Mouse (Mus musculus): ENCODE measurements around the gene Ddx46. TPM values are rescaled to one million over a fixed set of nuclear protein-coding genes. Genes with fewer than 3 reads are reported as not detected.
"Not testable (repeated sequence)": the region's sequence is repeated elsewhere in the genome, so short reads cannot be mapped to it uniquely, and the experiment has no call there.

Ddx46 gene
- polyA plus RNA-seq, 1 experiment, result 5.1 TPM

DNA sequence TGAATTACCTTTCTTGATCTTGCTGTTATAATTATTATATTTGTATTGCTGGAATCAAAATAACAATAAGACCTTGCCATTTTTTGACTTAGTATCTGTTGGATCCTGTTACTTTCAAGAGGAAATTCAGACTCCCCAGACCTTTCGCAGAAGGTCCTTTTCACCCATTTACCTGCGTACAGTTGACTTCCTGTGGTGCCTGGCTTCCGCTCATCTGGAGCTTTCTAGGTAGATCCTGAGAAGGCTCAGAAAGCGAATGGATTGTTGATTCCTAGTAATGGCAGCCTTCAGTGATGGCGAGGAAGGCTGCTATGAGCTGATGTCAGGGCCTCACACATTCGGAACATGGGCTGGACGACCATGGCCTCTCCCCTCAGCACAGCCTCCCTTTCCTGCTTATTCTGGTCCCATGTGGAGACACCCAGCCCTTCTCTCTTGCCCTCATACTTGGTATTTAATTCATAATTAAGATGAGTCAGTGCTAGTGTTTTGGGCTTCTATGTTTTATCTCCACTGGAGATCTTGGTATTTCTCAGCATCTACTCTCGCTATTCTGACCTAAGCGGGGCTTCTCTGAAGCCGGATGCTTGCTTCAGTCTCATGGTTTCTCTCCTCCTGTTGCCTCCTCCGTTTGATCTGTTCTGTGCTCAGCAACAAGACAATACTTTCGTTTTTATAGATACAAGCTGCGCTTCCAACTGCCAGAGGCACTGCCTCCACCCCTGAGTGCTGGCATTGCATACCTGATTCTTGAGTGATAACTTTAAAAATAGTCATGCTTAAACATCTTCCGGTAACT is 1.6 kb downstream of the Ddx46 start:
- no peak for TF ChIP-seq CTCF (IDR thresholded peaks at IDR 0.05; ENCODE audit: extremely low read depth, insufficient read length, insufficient replicate concordance, low read depth, low read length)
- no peak for TF ChIP-seq POLR2A (IDR thresholded peaks at IDR 0.05; ENCODE audit: low read depth, low read length)
- Histone ChIP-seq H3K4me3 (ENCODE audit: low read depth, low read length) (no peak overlapping the region), H3K27ac (ENCODE audit: insufficient read depth, low read depth, low read length) (no peak overlapping the region), H3K4me1 (ENCODE audit: control insufficient read depth, insufficient read depth, insufficient read length, low read length) (peaks cover 3% of the 10 kb centered on the region), H3K36me3 (ENCODE audit: control insufficient read depth, insufficient read depth, low read length) (peaks cover 16% of the 10 kb centered on the region), H3K27me3 (ENCODE audit: control insufficient read depth, insufficient read depth, low read length) (no peaks in the 10 kb centered on the region)
- WGBS, result 83% methylated on average over 14 of the region's 14 CpGs

DNA sequence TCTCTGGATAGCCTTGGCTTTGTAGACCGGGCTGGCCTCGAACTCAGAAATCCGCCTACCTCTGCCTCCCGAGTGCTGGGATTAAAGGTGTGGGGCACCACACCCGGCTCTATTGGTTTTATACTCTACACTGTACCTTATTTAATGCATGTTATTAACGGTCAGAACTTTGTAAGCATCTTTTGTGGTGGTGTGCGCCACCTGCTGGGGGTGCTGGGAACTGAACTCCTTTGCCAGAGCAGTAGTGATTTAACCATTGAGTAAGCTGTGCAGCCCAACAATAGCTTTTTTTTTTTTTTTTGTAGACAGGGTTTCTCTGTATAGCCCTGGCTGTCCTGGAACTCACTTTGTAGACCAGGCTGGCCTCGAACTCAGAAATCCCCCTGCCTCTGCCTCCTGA is 5.7 kb downstream of the Ddx46 start:
- not testable (repeated sequence) for H3K27ac ChIP-seq (ENCODE audit: insufficient read depth, low read depth, low read length); H3K27me3 ChIP-seq (ENCODE audit: control insufficient read depth, insufficient read depth, low read length); H3K4me3 ChIP-seq (ENCODE audit: low read depth, low read length); H3K4me1 ChIP-seq (ENCODE audit: control insufficient read depth, insufficient read depth, insufficient read length, low read length)
- peak; percentile 83; the same call in 1 of the 2 replicates for TF ChIP-seq CTCF (IDR thresholded peaks at IDR 0.05; ENCODE audit: extremely low read depth, insufficient read length, insufficient replicate concordance, low read depth, low read length)
- WGBS, result 23% methylated on average over 8 of the region's 8 CpGs
- peaks cover 22% of the 10 kb centered on the region for H3K36me3 ChIP-seq (ENCODE audit: control insufficient read depth, insufficient read depth, low read length)

DNA sequence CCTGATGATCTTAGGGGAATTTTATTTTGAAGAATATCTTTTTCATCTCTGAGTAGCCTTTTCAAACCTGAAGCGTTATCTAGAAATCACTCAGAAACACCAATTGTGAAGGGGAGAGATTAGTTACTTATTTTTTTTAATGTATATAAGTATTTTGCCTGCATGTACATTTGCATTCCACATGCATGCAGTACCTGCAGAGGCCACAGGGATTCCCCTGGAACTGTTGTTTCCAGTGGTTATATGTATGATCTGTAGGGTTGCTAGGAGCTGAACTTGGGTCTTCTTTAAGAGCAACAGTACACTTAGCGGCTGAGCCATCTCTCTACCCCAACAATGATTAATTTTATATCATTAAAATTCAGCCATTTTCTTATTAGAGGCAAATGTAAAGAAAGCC is 9.7 kb downstream of the Ddx46 start:
- peaks cover 57% of the 10 kb centered on the region for H3K36me3 ChIP-seq (ENCODE audit: control insufficient read depth, insufficient read depth, low read length)
- H3K4me3 ChIP-seq (ENCODE audit: low read depth, low read length), result no peak overlapping the region
- no peaks in the 10 kb centered on the region for H3K4me1 ChIP-seq (ENCODE audit: control insufficient read depth, insufficient read depth, insufficient read length, low read length)
- no peak overlapping the region for H3K27ac ChIP-seq (ENCODE audit: insufficient read depth, low read depth, low read length)
- no peaks in the 10 kb centered on the region for H3K27me3 ChIP-seq (ENCODE audit: control insufficient read depth, insufficient read depth, low read length)
- WGBS, result 95% methylated on average over 2 of the region's 2 CpGs
- TF ChIP-seq POLR2A (IDR thresholded peaks at IDR 0.05; ENCODE audit: low read depth, low read length) (no peak), CTCF (IDR thresholded peaks at IDR 0.05; ENCODE audit: extremely low read depth, insufficient read length, insufficient replicate concordance, low read depth, low read length) (no peak)

DNA sequence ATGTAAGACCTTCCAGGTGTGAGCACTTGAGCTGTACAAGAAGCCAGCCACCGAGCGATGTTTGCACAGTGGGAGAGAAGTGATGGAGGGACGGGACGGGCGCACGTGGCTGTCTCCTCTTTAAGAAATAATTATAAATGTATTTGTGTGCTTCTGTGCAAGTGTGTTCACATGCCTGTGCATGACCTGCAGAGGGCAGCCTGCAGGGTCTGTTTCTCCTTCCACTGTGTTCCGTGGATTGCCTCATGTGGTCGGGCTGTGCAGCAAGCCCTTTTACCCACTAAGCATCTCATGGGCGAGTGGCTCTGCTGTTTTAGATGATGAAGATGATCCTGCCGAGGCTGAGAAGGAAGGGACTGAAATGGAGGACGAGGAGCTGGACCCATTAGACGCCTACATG is 15.3 kb downstream of the Ddx46 start:
- no peak for TF ChIP-seq POLR2A (IDR thresholded peaks at IDR 0.05; ENCODE audit: low read depth, low read length)
- no peak for TF ChIP-seq CTCF (IDR thresholded peaks at IDR 0.05; ENCODE audit: extremely low read depth, insufficient read length, insufficient replicate concordance, low read depth, low read length)
- no peak overlapping the region for H3K4me3 ChIP-seq (ENCODE audit: low read depth, low read length)
- H3K36me3 ChIP-seq (ENCODE audit: control insufficient read depth, insufficient read depth, low read length), result peaks cover 88% of the 10 kb centered on the region
- no peak overlapping the region for H3K27ac ChIP-seq (ENCODE audit: insufficient read depth, low read depth, low read length)
- 90% methylated on average over 12 of the region's 12 CpGs for WGBS
- no peaks in the 10 kb centered on the region for H3K4me1 ChIP-seq (ENCODE audit: control insufficient read depth, insufficient read depth, insufficient read length, low read length)
- H3K27me3 ChIP-seq (ENCODE audit: control insufficient read depth, insufficient read depth, low read length), result no peaks in the 10 kb centered on the region

DNA sequence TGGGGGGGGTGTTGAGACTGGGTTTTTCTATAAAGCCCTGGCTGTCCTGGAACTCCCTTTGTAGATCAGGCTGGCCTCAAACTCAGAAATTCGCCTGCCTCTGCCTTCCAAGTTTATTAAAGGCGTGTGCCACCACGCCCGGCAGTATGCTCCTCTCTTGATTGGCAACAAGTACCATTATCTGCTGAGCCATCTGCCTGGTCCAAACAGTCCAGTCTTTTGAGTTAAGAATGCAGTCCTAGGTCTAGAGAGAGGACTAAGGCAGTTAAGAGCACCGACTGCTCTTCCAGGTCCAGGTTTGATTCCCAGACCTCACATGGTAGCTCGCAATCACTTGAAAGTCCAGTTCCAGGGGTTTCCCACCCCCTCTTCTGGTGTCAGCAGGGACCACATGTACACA is 16.2 kb downstream of the Ddx46 start:
- TF ChIP-seq POLR2A (IDR thresholded peaks at IDR 0.05; ENCODE audit: low read depth, low read length), result no peak
- no peak for TF ChIP-seq CTCF (IDR thresholded peaks at IDR 0.05; ENCODE audit: extremely low read depth, insufficient read length, insufficient replicate concordance, low read depth, low read length)
- no peak overlapping the region for H3K4me3 ChIP-seq (ENCODE audit: low read depth, low read length)

DNA sequence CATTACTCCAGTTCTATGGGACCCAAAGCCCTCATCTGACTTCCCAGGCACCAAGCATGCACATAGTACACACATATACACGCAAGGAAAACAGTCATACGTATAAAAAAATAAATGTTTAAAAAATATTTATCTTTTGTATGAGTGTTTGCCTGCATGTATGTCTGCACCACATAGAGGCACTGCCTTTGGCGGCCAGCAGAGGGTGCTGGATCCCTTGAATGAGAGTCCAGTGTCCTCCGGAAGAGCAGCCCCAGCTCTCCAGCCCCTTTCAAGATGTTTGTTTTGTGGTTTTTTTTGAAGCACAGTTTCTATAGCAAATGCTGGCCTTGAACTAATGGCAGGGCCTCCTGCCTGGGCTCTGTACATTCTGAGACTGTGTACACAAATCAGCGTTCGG is 33.7 kb downstream of the Ddx46 start:
- 81% methylated on average over 6 of the region's 6 CpGs for WGBS
- Histone ChIP-seq H3K36me3 (ENCODE audit: control insufficient read depth, insufficient read depth, low read length) (peaks cover 72% of the 10 kb centered on the region), H3K27ac (ENCODE audit: insufficient read depth, low read depth, low read length) (no peak overlapping the region), H3K4me3 (ENCODE audit: low read depth, low read length) (no peak overlapping the region), H3K27me3 (ENCODE audit: control insufficient read depth, insufficient read depth, low read length) (no peaks in the 10 kb centered on the region), H3K4me1 (ENCODE audit: control insufficient read depth, insufficient read depth, insufficient read length, low read length) (no peaks in the 10 kb centered on the region)
- peak; percentile 62; the same call in 1 of the 2 replicates for TF ChIP-seq CTCF (IDR thresholded peaks at IDR 0.05; ENCODE audit: extremely low read depth, insufficient read length, insufficient replicate concordance, low read depth, low read length)
- TF ChIP-seq POLR2A (IDR thresholded peaks at IDR 0.05; ENCODE audit: low read depth, low read length), result no peak

More for the DNA sequence above, 16.2 kb downstream of the Ddx46 start:
- 85% methylated on average over 6 of the region's 6 CpGs for WGBS
- H3K4me1 ChIP-seq (ENCODE audit: control insufficient read depth, insufficient read depth, insufficient read length, low read length), result no peaks in the 10 kb centered on the region
- peaks cover 88% of the 10 kb centered on the region for H3K36me3 ChIP-seq (ENCODE audit: control insufficient read depth, insufficient read depth, low read length)
- H3K27ac ChIP-seq (ENCODE audit: insufficient read depth, low read depth, low read length), result no peak overlapping the region
- no peaks in the 10 kb centered on the region for H3K27me3 ChIP-seq (ENCODE audit: control insufficient read depth, insufficient read depth, low read length)

DNA sequence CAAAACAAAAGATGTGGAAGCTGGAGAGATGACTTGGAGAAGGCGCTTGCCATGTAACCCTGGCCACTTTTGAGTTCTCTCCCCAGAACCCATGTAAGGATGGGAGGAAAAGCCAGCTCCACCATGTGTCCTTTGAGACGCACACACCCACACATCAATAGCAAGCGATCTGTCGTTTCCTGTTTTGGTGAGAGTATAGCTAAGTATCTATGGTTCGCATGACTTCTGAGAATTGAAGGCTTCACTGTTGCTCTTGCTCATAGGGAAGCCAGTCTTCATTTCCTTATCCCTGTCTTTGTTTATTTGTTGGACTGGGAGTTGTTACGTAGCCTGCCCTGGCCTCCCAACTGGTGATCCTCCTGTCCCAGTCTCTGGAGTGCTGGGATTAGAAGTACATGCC is 37.9 kb downstream of the Ddx46 start:
- Histone ChIP-seq H3K27ac (ENCODE audit: insufficient read depth, low read depth, low read length) (no peak overlapping the region), H3K27me3 (ENCODE audit: control insufficient read depth, insufficient read depth, low read length) (no peaks in the 10 kb centered on the region), H3K4me1 (ENCODE audit: control insufficient read depth, insufficient read depth, insufficient read length, low read length) (no peaks in the 10 kb centered on the region), H3K4me3 (ENCODE audit: low read depth, low read length) (no peak overlapping the region), H3K36me3 (ENCODE audit: control insufficient read depth, insufficient read depth, low read length) (peaks cover 72% of the 10 kb centered on the region)
- no peak for TF ChIP-seq CTCF (IDR thresholded peaks at IDR 0.05; ENCODE audit: extremely low read depth, insufficient read length, insufficient replicate concordance, low read depth, low read length)
- TF ChIP-seq POLR2A (IDR thresholded peaks at IDR 0.05; ENCODE audit: low read depth, low read length), result no peak
- WGBS, result 93% methylated on average over 6 of the region's 6 CpGs

All from small intestine, adult 2 months (tissue).